Mouse (Mus musculus) G1E (cell line): Measurements from ENCODE around the gene Gm13276.
"Not testable (repeated sequence)": the region's sequence is repeated elsewhere in the genome, so short reads cannot be mapped to it uniquely, and the experiment has no call there.

Experiments used
- CTCF ChIP-seq: IDR thresholded peaks from 2 replicates; pipeline ENCODE4 v1.5.1; 2012; ENCODE audit warnings: low read depth, low read length, inconsistent platforms, mixed read lengths
- GATA1 ChIP-seq: IDR thresholded peaks from 2 replicates; pipeline ENCODE4 v1.6.1; 2012; ENCODE audit warnings: borderline replicate concordance, low read length, inconsistent platforms, mixed read lengths
- GATA2 ChIP-seq: IDR thresholded peaks from 2 replicates; pipeline ENCODE4 v1.6.1; 2012; ENCODE audit warnings: low read depth, low read length, inconsistent platforms, borderline replicate concordance
- POLR2AphosphoS5 ChIP-seq: IDR thresholded peaks from 2 replicates; pipeline ENCODE4 v1.6.1; 2012; ENCODE audit warnings: low read depth, low read length, inconsistent platforms; ENCODE audit not compliant: insufficient replicate concordance
- TAL1 ChIP-seq: conservative IDR thresholded peaks from 2 replicates; pipeline ENCODE4 v1.6.1; 2012; ENCODE audit warnings: low read depth, low read length, inconsistent platforms, mixed read lengths

DNA sequence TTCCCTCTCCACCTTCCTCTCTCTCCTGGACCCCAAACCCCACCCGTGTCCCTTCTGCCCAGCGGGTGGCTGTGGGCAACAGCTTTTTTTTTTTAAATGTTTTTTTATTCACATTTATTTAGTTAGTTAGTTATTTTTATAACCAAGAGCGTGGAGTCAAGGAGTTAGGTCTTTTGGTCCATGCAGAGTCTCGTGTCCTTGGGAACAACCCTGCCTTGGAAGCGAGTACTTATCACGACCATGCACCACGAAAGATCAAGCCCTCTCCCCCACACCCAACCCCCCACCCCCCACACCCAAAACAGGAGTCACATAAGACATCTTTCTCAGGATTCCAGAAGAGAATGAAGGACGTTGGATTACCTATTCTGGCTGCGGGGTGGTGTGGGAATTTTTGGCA lies 23.2 kb upstream of the Gm13276 start:
- not testable (repeated sequence) for TF ChIP-seq GATA1, CTCF, TAL1, POLR2AphosphoS5, GATA2
